Mouse (Mus musculus) ES-E14 (cell line): ENCODE measurements around the gene Kcnk4. TPM values are rescaled to one million over a fixed set of nuclear protein-coding genes. Genes with fewer than 3 reads are reported as not detected.

Experiments used
- DNase-seq: peaks from one replicate; pipeline ENCODE4 v3.0.0-alpha.2; 2013; ENCODE audit warnings: low read depth, low spot score
- H3K27ac ChIP-seq: 2 replicates; pipeline ENCODE4 v1.5.1; 2012; ENCODE audit warnings: low read depth, mild to moderate bottlenecking, low read length, moderate library complexity, mixed read lengths; ENCODE audit not compliant: poor library complexity, insufficient read depth, severe bottlenecking
- H3K36me3 ChIP-seq: 2 replicates; pipeline ENCODE4 v1.6.1; 2012; ENCODE audit warnings: mild to moderate bottlenecking, low read length, moderate library complexity, mixed read lengths; ENCODE audit not compliant: control insufficient read depth, poor library complexity, insufficient read depth, severe bottlenecking
- H3K4me1 ChIP-seq, 2 experiments: fragments of 150-350 bp in 1 of 2; sonication (generic) in 1 of 2; 2 replicates each; pipeline ENCODE4 v1.6.1; 2012; ENCODE audit warnings: low read length in 2 of 2, mild to moderate bottlenecking in 1 of 2, mixed read lengths in 1 of 2; ENCODE audit not compliant: control insufficient read depth in 2 of 2, insufficient read depth in 2 of 2, poor library complexity in 1 of 2
- H3K4me3 ChIP-seq, 2 experiments: fragments of 150-350 bp in 1 of 2; sonication (generic) in 1 of 2; 2 replicates each; pipeline ENCODE4 v1.5.1; 2012; ENCODE audit warnings: low read length in 2 of 2, low read depth in 1 of 2, mild to moderate bottlenecking in 1 of 2, mixed read lengths in 1 of 2; ENCODE audit not compliant: insufficient read depth in 1 of 2, poor library complexity in 1 of 2, severe bottlenecking in 1 of 2
- H3K9ac ChIP-seq: 2 replicates; pipeline ENCODE4 v1.6.1; 2012; ENCODE audit warnings: low read depth, mild to moderate bottlenecking, low read length, mixed read lengths; ENCODE audit not compliant: poor library complexity, insufficient read depth, severe bottlenecking
- H3K9me3 ChIP-seq: fragments of 150-350 bp; sonication (generic); 2 replicates; pipeline ENCODE4 v1.6.1; 2012; ENCODE audit warnings: low read depth, mild to moderate bottlenecking, low read length; ENCODE audit not compliant: control insufficient read depth, insufficient read depth
- CHD2 ChIP-seq: IDR thresholded peaks from 2 replicates; pipeline ENCODE4 v1.6.1; 2014; ENCODE audit warnings: mild to moderate bottlenecking, low read depth, low read length, inconsistent platforms
- HCFC1 ChIP-seq: IDR thresholded peaks from 2 replicates; pipeline ENCODE4 v1.6.1; 2012; ENCODE audit warnings: low read length, inconsistent platforms, borderline replicate concordance; ENCODE audit not compliant: insufficient read depth
- MAFK ChIP-seq: IDR thresholded peaks from 2 replicates; pipeline ENCODE4 v1.6.1; 2014; ENCODE audit warnings: mild to moderate bottlenecking, low read depth, low read length, inconsistent platforms; ENCODE audit not compliant: insufficient read depth
- ZC3H11A ChIP-seq: IDR thresholded peaks from 2 replicates; pipeline ENCODE4 v1.6.1; 2012; ENCODE audit warnings: low read depth, mild to moderate bottlenecking, inconsistent platforms, low read length, borderline replicate concordance
- ZNF384 ChIP-seq: IDR thresholded peaks from 2 replicates; pipeline ENCODE4 v1.6.1; 2012; ENCODE audit warnings: low read depth, low read length, inconsistent platforms
- in situ Hi-C, 2 experiments: fragments of 600-800 bp; cut with MboI; formaldehyde crosslinking; loops; one replicate each; pipeline ENCODE4 v1.15.1; 2025; ENCODE audit warnings: low sequenced_read_pairs in 2 of 2, inconsistent platforms in 1 of 2; ENCODE audit not compliant: unreplicated experiment in 2 of 2
- total RNA-seq: library from RNA; depleted of rRNA; stranded (reverse); fragments of 300-350 nt; gene quantifications from 2 replicates; pipeline ENCODE4 v1.2.3, GENCODE M21; 2012

Kcnk4 gene
- total RNA-seq, 1 experiment = 4.4 TPM

DNA sequence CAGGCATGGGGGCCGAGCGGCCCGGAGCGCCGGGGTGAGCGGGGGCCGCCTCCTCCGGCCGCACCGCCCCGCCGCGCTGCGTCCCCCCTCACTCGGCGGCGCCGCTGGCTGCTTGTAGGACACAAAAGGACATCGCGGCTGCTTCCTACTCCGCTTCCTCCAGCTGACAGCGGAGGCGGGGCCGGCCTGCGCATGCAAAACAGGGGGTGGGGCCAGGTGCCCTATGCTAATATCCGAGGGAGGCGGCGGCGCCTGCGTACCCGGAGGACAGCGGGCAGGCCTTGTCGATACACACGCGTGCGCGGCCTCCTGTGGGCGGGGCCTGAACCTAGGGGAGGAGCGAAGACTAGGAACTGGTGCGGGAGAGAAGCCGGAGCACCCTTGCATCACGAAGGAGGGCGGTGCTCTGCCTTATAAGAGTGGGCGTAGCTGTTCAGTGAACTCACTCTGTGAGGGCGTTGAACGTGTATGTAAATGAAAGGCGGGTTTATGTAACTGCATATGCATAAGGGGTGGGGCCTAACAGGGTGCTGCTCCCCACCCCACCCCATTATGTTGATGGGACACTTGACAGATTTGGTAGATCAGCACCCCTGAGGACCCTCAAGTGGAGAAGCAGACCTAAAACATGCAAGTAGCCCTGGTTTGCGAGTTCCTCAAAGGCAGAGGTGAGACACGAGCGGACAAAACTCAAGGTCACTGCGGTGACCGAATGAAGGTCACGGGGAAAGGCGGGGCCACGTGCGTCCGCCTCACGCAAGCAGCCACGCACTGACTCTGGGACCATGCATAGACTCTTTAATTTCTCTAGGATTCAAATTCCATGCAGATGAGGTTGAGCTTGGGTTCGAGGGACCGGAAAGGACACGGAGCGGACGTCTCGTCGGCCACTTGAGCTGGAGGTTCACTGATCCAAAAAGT lies 12.4 kb downstream of the Kcnk4 start, which contains the start of gene Esrra:
Esrra (minus strand) TSS at position 167 of the 921 bp plus-strand sequence.
- no peaks in the 10 kb centered on the region for H3K9me3 ChIP-seq
- TF ChIP-seq ZNF384 (no peak), CHD2 (no peak), MAFK (0 out of 2 replicates have a peak, but pooled peaks have one; percentile 19), ZC3H11A (no peak)
- peak within 1 kb of the TSS; percentile 72 to 83 for H3K4me3 ChIP-seq
- H3K27ac ChIP-seq = peak within 1 kb of the TSS; percentile 77
- in situ Hi-C loops = no loop called here
- peaks cover 2% of the 10 kb centered on the region; the same call in 1 of the 2 replicates for H3K36me3 ChIP-seq
- peak within 1 kb of the TSS; percentile 83 for H3K9ac ChIP-seq
- H3K4me1 ChIP-seq = peaks cover 3 to 17% of the 10 kb centered on the region in 2 experiments; a peak in 3 of 4 replicates
- DNase-seq = peak; percentile 100

- in situ Hi-C loops = no loop called here
Observed at GRCm38 (mm10) chr19:6920741-6921636, 13.3 kb downstream of the Kcnk4 start.

GRCm38 (mm10) chr19:6919876-6920740 lies 14.2 kb downstream of the Kcnk4 start:
- 0 out of 2 replicates have a peak overlapping the region, but pooled peaks have one; percentile 12 for H3K9ac ChIP-seq
- in situ Hi-C loops = no loop called here
- no peaks in the 10 kb centered on the region for H3K9me3 ChIP-seq
- peaks cover 2% of the 10 kb centered on the region; the same call in 1 of the 2 replicates for H3K36me3 ChIP-seq
- peaks cover 3 to 13% of the 10 kb centered on the region in 2 experiments; a peak in 3 of 4 replicates for H3K4me1 ChIP-seq
- peak overlapping the region; percentile 72 to 83 for H3K4me3 ChIP-seq
- no peak for DNase-seq
- no peak overlapping the region for H3K27ac ChIP-seq
- TF ChIP-seq ZNF384 = no peak
- TF ChIP-seq ZC3H11A = no peak

More at GRCm38 (mm10) chr19:6920741-6921636, 13.3 kb downstream of the Kcnk4 start:
- Histone ChIP-seq H3K4me1 (peaks cover 3 to 15% of the 10 kb centered on the region in 2 experiments; a peak in 3 of 4 replicates), H3K36me3 (peaks cover 2% of the 10 kb centered on the region; the same call in 1 of the 2 replicates), H3K4me3 (peak overlapping the region; percentile 72 to 83), H3K9me3 (no peaks in the 10 kb centered on the region), H3K9ac (peak overlapping the region; percentile 83), H3K27ac (peak overlapping the region; percentile 77)
- peak; percentile 61 for DNase-seq
- TF ChIP-seq HCFC1 (no peak), ZNF384 (no peak), MAFK (no peak), CHD2 (no peak; the same call in 1 of the 2 replicates), ZC3H11A (no peak)

DNA sequence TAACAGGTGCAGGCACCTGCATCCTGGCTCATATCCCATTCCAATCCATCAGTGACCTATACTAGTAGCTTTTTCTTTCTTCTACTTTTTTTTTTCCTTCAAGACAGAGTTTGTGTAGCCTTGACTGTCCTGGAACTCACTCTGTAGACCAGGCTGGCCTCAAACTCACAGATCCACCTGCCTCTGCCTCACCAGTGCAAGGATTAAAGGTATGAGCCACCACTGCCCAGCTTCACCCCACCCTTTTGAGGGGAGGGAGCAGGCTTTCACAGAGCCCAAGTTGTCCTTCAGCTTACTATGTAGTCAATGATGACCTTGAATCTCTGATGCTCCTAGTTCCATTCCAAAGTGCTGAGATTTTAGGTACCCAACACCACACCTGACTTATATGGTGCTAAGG lies 14.9 kb downstream of the Kcnk4 start:
- in situ Hi-C loops = no loop called here
- Histone ChIP-seq H3K9ac (no peak overlapping the region), H3K27ac (no peak overlapping the region), H3K4me3 (no peak overlapping the region), H3K9me3 (no peaks in the 10 kb centered on the region), H3K36me3 (peaks cover 2% of the 10 kb centered on the region; the same call in 1 of the 2 replicates), H3K4me1 (peaks cover 3 to 11% of the 10 kb centered on the region in 2 experiments; a peak in 3 of 4 replicates)
- TF ChIP-seq HCFC1 (no peak), CHD2 (no peak), ZC3H11A (no peak), MAFK (no peak), ZNF384 (no peak)
- DNase-seq = no peak
